Mouse (Mus musculus): ENCODE measurements around the gene Mc1r.
A peak's percentile ranks its signal among the peaks of the same experiment; 100 is the strongest.

Gene Mc1r

GRCm38 (mm10) chr8:123406786-123407185 lies at the start of gene Mc1r:
Mc1r (plus strand) TSS chr8:123407107.
- DNase-seq (ENCODE audit: low spot score in 2 of 2): peak; percentile 68 to 87

- DNase-seq (ENCODE audit: low spot score in 2 of 2): peak; percentile 69 to 88
Observed at GRCm38 (mm10) chr8:123361082-123361739, 45.7 kb upstream of the Mc1r start.

GRCm38 (mm10) chr8:123373403-123374238 lies 33.3 kb upstream of the Mc1r start, which contains the start of gene Tcf25:
Tcf25 (plus strand) TSS chr8:123373753.
- peak; percentile 93 to 97 for DNase-seq (ENCODE audit: low spot score in 2 of 2)

GRCm38 (mm10) chr8:123374239-123374578 lies 32.7 kb upstream of the Mc1r start:
- peak; percentile 93 to 98 for DNase-seq (ENCODE audit: low spot score in 2 of 2)

- no peak for DNase-seq (ENCODE audit: low spot score in 2 of 2)
Observed at GRCm38 (mm10) chr8:123375701-123376100, 31.2 kb upstream of the Mc1r start.

- DNase-seq (ENCODE audit: low spot score in 2 of 2): no peak
Observed at GRCm38 (mm10) chr8:123376106-123376505, 30.8 kb upstream of the Mc1r start.

- no peak for DNase-seq (ENCODE audit: low spot score in 2 of 2)
Observed at GRCm38 (mm10) chr8:123381711-123382110, 25.2 kb upstream of the Mc1r start.

GRCm38 (mm10) chr8:123382516-123382915 lies 24.4 kb upstream of the Mc1r start:
- DNase-seq (ENCODE audit: low spot score in 2 of 2): no peak

GRCm38 (mm10) chr8:123384883-123385540 lies 21.9 kb upstream of the Mc1r start:
- DNase-seq (ENCODE audit: low spot score in 2 of 2): peak in 1 of 2 experiments; percentile 79

- no peak for DNase-seq (ENCODE audit: low spot score in 2 of 2)
Observed at GRCm38 (mm10) chr8:123387041-123387440, 19.9 kb upstream of the Mc1r start.

- no peak for DNase-seq (ENCODE audit: low spot score in 2 of 2)
Observed at GRCm38 (mm10) chr8:123387801-123388200, 19.1 kb upstream of the Mc1r start.

- DNase-seq (ENCODE audit: low spot score in 2 of 2): no peak
Observed at GRCm38 (mm10) chr8:123389026-123389425, 17.9 kb upstream of the Mc1r start.

GRCm38 (mm10) chr8:123398308-123398707 lies 8.6 kb upstream of the Mc1r start:
- no peak for DNase-seq (ENCODE audit: low spot score in 2 of 2)

GRCm38 (mm10) chr8:123401936-123402335 lies 5.0 kb upstream of the Mc1r start:
- no peak for DNase-seq (ENCODE audit: low spot score in 2 of 2)

- DNase-seq (ENCODE audit: low spot score in 2 of 2): no peak
Observed at GRCm38 (mm10) chr8:123402730-123403326, 4.1 kb upstream of the Mc1r start.

- DNase-seq (ENCODE audit: low spot score in 2 of 2): peak in 1 of 2 experiments; percentile 62
Observed at GRCm38 (mm10) chr8:123404521-123404920, 2.4 kb upstream of the Mc1r start.

- no peak for DNase-seq (ENCODE audit: low spot score in 2 of 2)
Observed at GRCm38 (mm10) chr8:123407612-123408011, 705 bp downstream of the Mc1r start.

GRCm38 (mm10) chr8:123408586-123409544 lies 2.0 kb downstream of the Mc1r start:
- peak; percentile 70 to 78 for DNase-seq (ENCODE audit: low spot score in 2 of 2)

- DNase-seq (ENCODE audit: low spot score in 2 of 2): peak; percentile 57 to 75
Observed at GRCm38 (mm10) chr8:123410049-123410587, 3.2 kb downstream of the Mc1r start.

- peak in 1 of 2 experiments; percentile 62 for DNase-seq (ENCODE audit: low spot score in 2 of 2)
Observed at GRCm38 (mm10) chr8:123410788-123411187, 3.9 kb downstream of the Mc1r start.

GRCm38 (mm10) chr8:123411246-123411645 lies 4.3 kb downstream of the Mc1r start, which contains the start of gene Tubb3:
Tubb3 (plus strand) TSS chr8:123411424.
- peak; percentile 49 to 78 for DNase-seq (ENCODE audit: low spot score in 2 of 2)
